Mouse (Mus musculus) limb, embryonic 10.5 days (tissue): ENCODE results near the gene Tmem269. TPM values are rescaled to one million over a fixed set of nuclear protein-coding genes. Genes with fewer than 3 reads are reported as not detected.
A peak's percentile ranks its signal among the peaks of the same experiment; 100 is the strongest.

Source experiments
- DNase-seq: peaks from one replicate; pipeline ENCODE4 v3.0.0-alpha.2; 2017; ENCODE audit warnings: low spot score
- H3K27ac ChIP-seq: fragments of 300-500 bp; sonication (generic); 2 replicates; pipeline ENCODE4 v1.5.1; 2016; ENCODE audit warnings: mild to moderate bottlenecking
- H3K27me3 ChIP-seq: fragments of 300-500 bp; sonication (generic); 2 replicates; pipeline ENCODE4 v1.6.1; 2016; ENCODE audit warnings: low read depth, mild to moderate bottlenecking; ENCODE audit not compliant: poor library complexity, severe bottlenecking
- H3K36me3 ChIP-seq: fragments of 300-500 bp; sonication (generic); 2 replicates; pipeline ENCODE4 v1.6.1; 2016; ENCODE audit warnings: mild to moderate bottlenecking, moderate library complexity
- H3K4me1 ChIP-seq: fragments of 300-500 bp; sonication (generic); 2 replicates; pipeline ENCODE4 v1.6.1; 2016
- H3K4me3 ChIP-seq: fragments of 300-500 bp; sonication (generic); 2 replicates; pipeline ENCODE4 v1.5.1; 2016; ENCODE audit warnings: mild to moderate bottlenecking, moderate library complexity
- H3K9me3 ChIP-seq: fragments of 300-500 bp; sonication (generic); replicated peaks from 2 replicates; pipeline ENCODE4 v1.6.1; 2016; ENCODE audit warnings: mild to moderate bottlenecking
- WGBS: fragments of 180-500 bp; shearing (Covaris S2); methylation state at CpG from one replicate; pipeline ENCODE4 v1.1.7; 2016; 5-methylcytosine and 5-hydroxymethylcytosine counted together
- polyA plus RNA-seq: library from polyadenylated mRNA; unstranded; fragments of >200 nt; fragmentation: Nextera tagmentation; extraction: Ambion mirVana; gene quantifications from 2 replicates; pipeline ENCODE4 v1.2.1, GENCODE M21; 2016

Tmem269 gene
- polyA plus RNA-seq, 1 experiment from 2014 or later = not detected

- peaks cover 27% of the 10 kb centered on the region for H3K4me1 ChIP-seq
- peaks cover 24% of the 10 kb centered on the region for H3K36me3 ChIP-seq
- peak within 1 kb of the TSS; percentile 91 for H3K4me3 ChIP-seq
- DNase-seq = peak; percentile 97
- H3K27me3 ChIP-seq = no peaks in the 10 kb centered on the region
- no peaks in the 10 kb centered on the region for H3K9me3 ChIP-seq
- H3K27ac ChIP-seq = peak within 1 kb of the TSS; percentile 87
- under 1% methylated on average over 62 of the region's 71 CpGs for WGBS
Observed at GRCm38 (mm10) chr4:119232410-119233255, 14.6 kb upstream of the Tmem269 start, which contains the start of the genes AU022252 and P3h1. Gene AU022252, minus strand, starts transcription at chr4:119232712. Gene P3h1, plus strand, starts transcription at chr4:119232915.

GRCm38 (mm10) chr4:119226751-119227150 lies 8.7 kb upstream of the Tmem269 start:
- WGBS = 93% methylated on average over 11 of the region's 11 CpGs
- H3K4me1 ChIP-seq = peaks cover 5% of the 10 kb centered on the region
- no peaks in the 10 kb centered on the region for H3K9me3 ChIP-seq
- peaks cover 67% of the 10 kb centered on the region for H3K36me3 ChIP-seq
- DNase-seq = no peak
- H3K27me3 ChIP-seq = no peaks in the 10 kb centered on the region
- no peak overlapping the region for H3K4me3 ChIP-seq
- H3K27ac ChIP-seq = no peak overlapping the region

- peaks cover 67% of the 10 kb centered on the region for H3K36me3 ChIP-seq
- H3K27me3 ChIP-seq = no peaks in the 10 kb centered on the region
- no peaks in the 10 kb centered on the region for H3K9me3 ChIP-seq
- no peak for DNase-seq
- WGBS = 91% methylated on average over 9 of the region's 9 CpGs
- no peaks in the 10 kb centered on the region for H3K4me1 ChIP-seq
- no peak overlapping the region for H3K4me3 ChIP-seq
- H3K27ac ChIP-seq = no peak overlapping the region
Observed at GRCm38 (mm10) chr4:119225719-119226118, 7.7 kb upstream of the Tmem269 start.

- Histone ChIP-seq H3K36me3 (peaks cover 65% of the 10 kb centered on the region), H3K27ac (no peak overlapping the region), H3K27me3 (no peaks in the 10 kb centered on the region), H3K9me3 (no peaks in the 10 kb centered on the region), H3K4me3 (no peak overlapping the region), H3K4me1 (no peaks in the 10 kb centered on the region)
- WGBS = 94% methylated on average over 3 of the region's 3 CpGs
- no peak for DNase-seq
Observed at GRCm38 (mm10) chr4:119224534-119224933, 6.5 kb upstream of the Tmem269 start.

GRCm38 (mm10) chr4:119223696-119224095 lies 5.7 kb upstream of the Tmem269 start:
- Histone ChIP-seq H3K9me3 (no peaks in the 10 kb centered on the region), H3K36me3 (peaks cover 61% of the 10 kb centered on the region), H3K27ac (no peak overlapping the region), H3K27me3 (no peaks in the 10 kb centered on the region), H3K4me1 (no peaks in the 10 kb centered on the region), H3K4me3 (no peak overlapping the region)
- DNase-seq = no peak
- 92% methylated on average over 1 of the region's 1 CpGs for WGBS

- Histone ChIP-seq H3K4me3 (no peak overlapping the region), H3K4me1 (peaks cover 6% of the 10 kb centered on the region), H3K36me3 (no peaks in the 10 kb centered on the region), H3K27me3 (0 out of 2 replicates have a peak, but pooled peaks cover 11% of the 10 kb centered on the region), H3K27ac (no peak overlapping the region), H3K9me3 (no peaks in the 10 kb centered on the region)
- no peak for DNase-seq
- 87% methylated on average over 8 of the region's 8 CpGs for WGBS
Observed at GRCm38 (mm10) chr4:119216667-119217066, 1.4 kb downstream of the Tmem269 start.

- no peaks in the 10 kb centered on the region for H3K27me3 ChIP-seq
- H3K4me3 ChIP-seq = no peak overlapping the region
- peaks cover 17% of the 10 kb centered on the region for H3K36me3 ChIP-seq
- H3K4me1 ChIP-seq = no peaks in the 10 kb centered on the region
- no peaks in the 10 kb centered on the region for H3K9me3 ChIP-seq
- no peak overlapping the region for H3K27ac ChIP-seq
- peak; percentile 62 for DNase-seq
- 22% methylated on average over 8 of the region's 8 CpGs for WGBS
Observed at GRCm38 (mm10) chr4:119204672-119205071, 13.3 kb downstream of the Tmem269 start.

GRCm38 (mm10) chr4:119198105-119198504 lies 19.9 kb downstream of the Tmem269 start:
- WGBS = 91% methylated on average over 6 of the region's 6 CpGs
- Histone ChIP-seq H3K27ac (no peak overlapping the region), H3K4me1 (peaks cover 14% of the 10 kb centered on the region), H3K9me3 (no peaks in the 10 kb centered on the region), H3K27me3 (no peaks in the 10 kb centered on the region), H3K4me3 (no peak overlapping the region), H3K36me3 (peaks cover 24% of the 10 kb centered on the region)
- no peak for DNase-seq

GRCm38 (mm10) chr4:119195582-119196320 lies 22.3 kb downstream of the Tmem269 start:
- H3K4me1 ChIP-seq = peaks cover 14% of the 10 kb centered on the region
- 17% methylated on average over 18 of the region's 18 CpGs for WGBS
- peak overlapping the region; percentile 92 for H3K27ac ChIP-seq
- no peaks in the 10 kb centered on the region for H3K27me3 ChIP-seq
- peak overlapping the region; percentile 80 for H3K4me3 ChIP-seq
- peaks cover 11% of the 10 kb centered on the region for H3K36me3 ChIP-seq
- DNase-seq = no peak
- H3K9me3 ChIP-seq = no peaks in the 10 kb centered on the region

- under 1% methylated on average over 46 of the region's 47 CpGs for WGBS
Observed at GRCm38 (mm10) chr4:119194909-119195581, 23.0 kb downstream of the Tmem269 start, which contains the start of gene Svbp. Gene Svbp, plus strand, starts transcription at chr4:119195306.

GRCm38 (mm10) chr4:119192757-119193156 lies 25.3 kb downstream of the Tmem269 start:
- no peak overlapping the region for H3K4me3 ChIP-seq
- no peak for DNase-seq
- 90% methylated on average over 4 of the region's 4 CpGs for WGBS

More at GRCm38 (mm10) chr4:119194909-119195581, 23.0 kb downstream of the Tmem269 start, which contains the start of gene Svbp:
- peak; percentile 97 for DNase-seq
- Histone ChIP-seq H3K27me3 (no peaks in the 10 kb centered on the region), H3K4me3 (peak within 1 kb of the TSS; percentile 80), H3K4me1 (peaks cover 14% of the 10 kb centered on the region), H3K36me3 (peaks cover 7% of the 10 kb centered on the region), H3K27ac (peak within 1 kb of the TSS; percentile 92), H3K9me3 (no peaks in the 10 kb centered on the region)

GRCm38 (mm10) chr4:119191273-119191672 lies 26.7 kb downstream of the Tmem269 start:
- no peaks in the 10 kb centered on the region for H3K9me3 ChIP-seq
- no peak for DNase-seq
- H3K36me3 ChIP-seq = no peaks in the 10 kb centered on the region
- 0 out of 2 replicates have a peak, but pooled peaks cover 3% of the 10 kb centered on the region for H3K27me3 ChIP-seq
- H3K4me1 ChIP-seq = peaks cover 10% of the 10 kb centered on the region
- H3K4me3 ChIP-seq = no peak overlapping the region
- H3K27ac ChIP-seq = no peak overlapping the region
- 77% methylated on average over 3 of the region's 3 CpGs for WGBS

More at GRCm38 (mm10) chr4:119192757-119193156, 25.3 kb downstream of the Tmem269 start:
- H3K9me3 ChIP-seq = no peaks in the 10 kb centered on the region
- peaks cover 7% of the 10 kb centered on the region for H3K36me3 ChIP-seq
- H3K4me1 ChIP-seq = peaks cover 14% of the 10 kb centered on the region
- H3K27me3 ChIP-seq = no peaks in the 10 kb centered on the region
- H3K27ac ChIP-seq = no peak overlapping the region
